Mouse (Mus musculus) bone marrow, adult 2 months (tissue): ENCODE data around the gene Smagp. TPM values are rescaled to one million over a fixed set of nuclear protein-coding genes. Genes with fewer than 3 reads are reported as not detected.
"Not testable (repeated sequence)": the region's sequence is repeated elsewhere in the genome, so short reads cannot be mapped to it uniquely, and the experiment has no call there.

Experiments used
- H3K27ac ChIP-seq: fragments of 200-500 bp; 2 replicates; pipeline ENCODE4 v1.5.1; 2012; ENCODE audit warnings: low read depth, mild to moderate bottlenecking, control low read depth, inconsistent platforms, low read length; ENCODE audit not compliant: control insufficient read depth, poor library complexity, insufficient read depth
- H3K4me1 ChIP-seq: fragments of 200-500 bp; 2 replicates; pipeline ENCODE4 v1.6.1; 2011; ENCODE audit warnings: low read length; ENCODE audit not compliant: control insufficient read depth, insufficient read depth
- H3K4me3 ChIP-seq: fragments of 200-500 bp; replicated peaks from 2 replicates; pipeline ENCODE3; 2011; ENCODE audit warnings: mild to moderate bottlenecking, low read depth, low read length, control low read depth; ENCODE audit not compliant: control insufficient read depth
- CTCF ChIP-seq: fragments of 200-500 bp; IDR thresholded peaks from 2 replicates; pipeline ENCODE4 v1.5.1; 2011; ENCODE audit warnings: low read length, control low read depth; ENCODE audit not compliant: control insufficient read depth, insufficient read depth
- POLR2A ChIP-seq: fragments of 200-500 bp; IDR thresholded peaks from 2 replicates; pipeline ENCODE4 v1.6.1; 2011; ENCODE audit warnings: low read depth, mild to moderate bottlenecking, control low read depth, low read length, borderline replicate concordance; ENCODE audit not compliant: control insufficient read depth
- WGBS: fragments of 180-500 bp; shearing (Covaris S2); methylation state at CpG from one replicate; pipeline ENCODE4 v1.1.7; 2018; 5-methylcytosine and 5-hydroxymethylcytosine counted together
- polyA plus RNA-seq: library from polyadenylated mRNA; stranded (reverse); fragments of >200 nt; gene quantifications from 2 replicates; pipeline ENCODE4 v1.2.4, GENCODE M21; 2011; ENCODE audit warnings: low replicate concordance; ENCODE audit not compliant: missing spikeins, insufficient read depth, insufficient read length

Gene Smagp
- polyA plus RNA-seq, 1 experiment: 8.7 TPM

DNA sequence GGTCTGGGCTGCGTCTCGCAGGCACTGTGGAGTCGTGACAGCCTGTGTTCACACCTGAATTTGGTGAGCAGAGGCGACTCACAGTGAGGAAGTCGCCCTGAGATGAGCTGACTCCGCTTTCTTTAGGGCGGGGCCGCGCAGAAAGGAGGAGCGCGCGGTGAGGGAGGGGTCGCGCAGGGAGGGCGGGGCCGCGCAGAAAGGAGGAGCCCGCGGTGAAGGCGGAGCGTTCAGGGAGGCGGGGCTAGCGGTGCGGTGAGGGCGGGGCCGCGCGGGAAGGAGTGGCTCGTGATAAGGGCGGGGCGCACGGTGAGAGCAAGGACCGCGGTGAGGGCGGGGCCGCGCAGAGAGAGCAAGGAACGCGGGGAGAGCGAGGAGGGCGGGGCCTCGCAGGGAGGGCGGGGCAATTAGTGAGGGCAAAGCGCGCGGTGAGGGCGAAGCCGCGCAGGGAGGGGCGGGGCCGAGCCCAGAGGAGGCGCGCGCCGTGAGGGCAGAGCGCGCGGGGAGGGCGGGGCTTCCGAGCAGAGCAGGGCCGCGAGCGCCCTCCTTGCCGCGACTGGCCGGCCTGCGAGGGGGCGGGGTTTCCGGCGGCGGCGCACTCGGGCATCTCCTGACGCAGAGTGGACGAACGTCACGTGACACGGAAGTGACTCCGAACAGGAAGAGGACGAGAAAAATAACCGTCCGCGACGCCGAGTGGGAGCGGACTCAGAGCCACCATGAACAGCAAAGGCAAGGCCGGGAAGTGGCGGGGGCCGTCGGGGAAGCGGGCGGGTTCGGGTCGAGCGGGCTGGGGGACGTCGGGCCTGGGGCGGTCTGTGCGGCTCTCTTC lies 21.5 kb downstream of the Smagp start, which contains the start of gene Dazap2:
Dazap2 (plus strand) TSS at position 354 of the 829 bp plus-strand sequence.
- Histone ChIP-seq H3K4me3 (peak within 1 kb of the TSS; percentile 91), H3K27ac (peak within 1 kb of the TSS; percentile 96), H3K4me1 (peaks cover 5% of the 10 kb centered on the region; the same call in 1 of the 2 replicates)
- TF ChIP-seq POLR2A (peak; percentile 93), CTCF (no peak)
- under 1% methylated on average over 98 of the region's 99 CpGs for WGBS

DNA sequence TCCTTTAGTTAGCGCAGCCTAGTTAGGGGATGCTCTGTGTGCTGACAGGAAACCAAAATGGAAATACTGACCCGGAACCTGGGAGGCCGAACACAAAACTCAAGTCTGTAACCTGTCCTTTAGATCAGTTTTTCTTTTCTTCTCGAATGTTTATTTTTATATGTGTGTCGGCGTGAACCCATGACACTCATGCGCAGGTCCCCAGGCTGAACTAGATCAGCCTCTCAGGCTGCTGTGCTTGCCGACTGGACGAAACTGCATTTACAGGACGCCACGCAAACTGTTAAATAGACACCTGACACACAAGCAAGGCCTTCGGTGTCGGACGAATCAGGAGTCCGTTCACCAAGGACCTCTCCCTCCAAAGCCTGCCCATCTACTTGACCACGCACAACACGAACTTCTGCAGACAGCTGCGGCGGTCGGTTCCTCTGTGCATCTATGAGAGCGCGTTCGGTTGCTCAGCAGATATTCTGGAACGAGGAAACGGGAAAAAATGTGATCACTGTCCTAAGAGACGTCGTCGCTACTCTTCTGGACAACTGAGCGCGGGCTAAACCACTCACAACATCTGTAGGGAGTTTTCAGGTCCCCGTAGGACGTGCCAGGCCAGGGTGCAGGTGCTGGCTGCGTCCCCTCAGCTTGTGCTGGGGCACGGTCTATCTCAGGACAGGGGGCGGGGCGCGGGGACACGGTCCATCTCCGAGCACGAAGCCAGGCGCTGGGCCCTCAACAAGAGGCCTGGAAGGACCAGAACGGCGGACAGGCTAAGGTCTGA lies 22.3 kb downstream of the Smagp start:
- 13% methylated on average over 43 of the region's 43 CpGs for WGBS
- Histone ChIP-seq H3K27ac (peak overlapping the region; percentile 96), H3K4me1 (peaks cover 5% of the 10 kb centered on the region; the same call in 1 of the 2 replicates), H3K4me3 (peak overlapping the region; percentile 91)
- no peak for TF ChIP-seq CTCF
- no peak for TF ChIP-seq POLR2A

DNA sequence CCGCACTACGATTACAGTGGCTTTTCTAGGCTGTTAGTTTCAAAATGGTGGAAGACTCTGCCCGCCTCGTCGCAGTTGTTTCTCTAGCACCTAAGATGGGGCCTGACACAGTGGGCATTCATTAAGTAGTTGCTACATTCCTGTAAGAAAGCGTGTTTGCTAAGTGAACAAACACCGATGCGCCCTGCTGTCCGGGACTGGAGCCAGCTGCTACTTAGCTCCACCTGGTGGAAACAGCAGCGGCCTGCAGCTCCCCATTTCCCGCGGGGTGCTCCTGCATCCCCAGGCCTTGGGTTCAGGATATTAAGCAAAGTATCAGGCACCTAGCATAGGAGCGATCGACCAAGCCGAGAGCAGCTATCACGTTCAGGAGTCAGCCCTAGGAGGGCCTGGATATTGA lies 23.2 kb downstream of the Smagp start:
- H3K27ac ChIP-seq: no peak overlapping the region
- H3K4me3 ChIP-seq: no peak overlapping the region
- H3K4me1 ChIP-seq: peaks cover 5% of the 10 kb centered on the region; the same call in 1 of the 2 replicates
- 10% methylated on average over 16 of the region's 16 CpGs for WGBS
- TF ChIP-seq POLR2A (no peak), CTCF (peak; percentile 92)

DNA sequence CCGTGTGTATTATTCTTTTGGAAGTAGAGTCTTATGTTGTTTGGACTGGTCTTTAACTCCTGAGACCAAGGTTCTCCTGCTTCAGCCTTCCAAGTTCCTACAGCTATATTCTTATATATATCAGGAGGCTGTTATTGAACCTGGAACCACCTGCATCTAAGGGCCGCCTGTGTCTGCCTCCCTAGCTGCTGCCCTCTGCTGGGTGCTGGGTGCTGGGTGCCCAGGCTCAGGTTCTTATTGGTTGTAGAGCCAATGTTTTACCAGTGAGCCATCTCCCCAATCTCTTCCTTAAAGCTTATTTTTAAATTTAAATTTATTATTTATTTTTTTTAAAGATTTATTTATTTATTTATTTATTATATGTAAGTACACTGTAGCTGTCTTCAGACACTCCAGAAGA lies 24.3 kb downstream of the Smagp start:
- Histone ChIP-seq H3K4me3 (no peak overlapping the region), H3K27ac (no peak overlapping the region), H3K4me1 (peaks cover 5% of the 10 kb centered on the region; the same call in 1 of the 2 replicates)
- TF ChIP-seq POLR2A (no peak), CTCF (peak; percentile 64)
- 53% methylated on average over 2 of the region's 2 CpGs for WGBS

DNA sequence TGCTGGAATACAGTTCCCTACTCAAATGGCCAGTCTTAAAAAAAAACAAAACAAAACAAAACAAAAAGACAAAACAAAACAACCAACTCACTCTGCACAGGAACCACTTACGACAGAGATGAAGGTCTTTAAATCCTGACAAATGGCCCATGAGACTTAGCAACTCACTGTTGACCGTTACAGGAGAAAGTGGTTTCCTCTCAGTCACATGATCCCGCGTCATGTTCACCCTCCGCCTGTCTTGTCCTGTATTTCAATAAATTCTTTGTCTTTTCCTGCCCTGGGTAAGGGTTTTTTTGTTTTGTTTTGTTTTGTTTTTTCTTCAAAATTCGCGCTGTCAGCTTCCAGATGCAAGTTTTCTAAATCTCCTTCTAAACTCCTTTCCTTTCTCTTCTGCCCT lies 24.8 kb downstream of the Smagp start:
- no peak overlapping the region for H3K4me3 ChIP-seq
- no peak overlapping the region for H3K27ac ChIP-seq
- 33% methylated on average over 7 of the region's 7 CpGs for WGBS
- H3K4me1 ChIP-seq: peaks cover 5% of the 10 kb centered on the region; the same call in 1 of the 2 replicates
- TF ChIP-seq CTCF: no peak
- no peak for TF ChIP-seq POLR2A

DNA sequence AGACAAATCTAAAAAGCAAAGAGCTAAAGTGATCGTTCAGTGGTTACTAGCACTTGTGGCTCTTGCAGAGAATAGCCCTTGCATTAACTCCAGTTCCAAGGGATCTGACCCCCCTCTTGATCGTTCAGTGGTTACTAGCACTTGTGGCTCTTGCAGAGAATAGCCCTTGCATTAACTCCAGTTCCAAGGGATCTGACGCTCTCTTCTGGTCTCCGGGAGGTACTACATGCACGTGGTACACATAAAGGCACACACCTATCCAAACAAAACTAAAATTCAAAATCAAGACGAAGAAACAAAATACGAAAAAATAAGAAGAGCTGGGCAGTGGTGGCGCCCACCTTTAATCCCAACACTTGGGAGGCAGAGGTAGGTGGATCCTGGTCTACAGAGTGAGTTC lies 30.1 kb downstream of the Smagp start:
- not testable (repeated sequence) for H3K4me3 ChIP-seq, H3K27ac ChIP-seq, H3K4me1 ChIP-seq
- 81% methylated on average over 8 of the region's 8 CpGs for WGBS

DNA sequence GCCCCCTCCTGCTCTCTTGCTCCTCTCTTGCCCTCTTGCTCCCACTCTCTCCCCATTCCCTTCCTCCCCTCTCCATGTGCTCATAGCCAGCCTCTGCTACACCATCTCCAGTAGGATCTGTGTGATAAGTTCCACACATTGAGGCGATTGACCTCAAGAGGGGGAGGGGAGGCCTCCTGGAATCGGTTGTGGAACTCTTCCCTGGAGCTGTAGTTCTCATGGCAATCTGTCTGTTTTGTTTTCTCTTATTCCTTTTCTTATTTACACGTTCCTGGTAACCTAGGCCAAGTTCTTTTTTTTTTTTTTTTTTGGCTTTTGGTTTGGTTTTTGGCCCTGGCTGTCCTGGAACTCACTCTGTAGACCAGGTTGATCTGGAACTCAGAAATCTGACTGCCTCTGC lies 35.1 kb downstream of the Smagp start:
- Histone ChIP-seq H3K4me3 (no peak overlapping the region), H3K4me1 (no peaks in the 10 kb centered on the region; the same call in none of the 2 replicates), H3K27ac (no peak overlapping the region)
- TF ChIP-seq POLR2A (no peak), CTCF (no peak)
- 57% methylated on average over 3 of the region's 3 CpGs for WGBS

DNA sequence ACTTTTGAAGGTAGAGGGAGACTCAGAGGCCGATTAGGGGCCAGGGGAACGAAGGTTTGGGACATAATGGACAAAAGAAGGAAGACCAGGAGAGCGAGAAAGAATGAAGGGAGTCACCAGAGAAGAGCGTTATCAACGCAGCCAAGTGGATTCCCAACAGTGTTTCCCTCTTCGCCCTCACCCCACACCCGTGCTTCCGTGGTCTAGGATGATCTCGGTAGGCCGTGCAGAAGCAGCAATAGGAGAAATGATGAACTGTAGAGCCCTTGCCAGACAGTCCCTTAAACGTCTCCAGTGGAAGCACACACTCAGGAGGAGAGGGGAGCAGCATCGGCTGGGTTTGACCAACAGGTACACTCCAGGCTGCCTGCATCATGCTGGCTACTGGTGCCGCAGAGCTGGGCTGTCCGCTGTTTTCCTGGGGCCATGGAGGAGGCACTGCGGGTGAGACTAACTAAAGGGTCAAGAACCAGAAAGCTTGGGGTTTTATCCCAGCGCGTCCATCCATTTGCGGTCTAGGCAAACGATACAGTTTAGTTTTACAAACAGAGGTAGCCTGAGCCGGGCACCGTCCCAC lies 36.0 kb downstream of the Smagp start:
- Histone ChIP-seq H3K4me3 (no peak overlapping the region), H3K4me1 (no peaks in the 10 kb centered on the region; the same call in none of the 2 replicates), H3K27ac (no peak overlapping the region)
- TF ChIP-seq CTCF (no peak), POLR2A (no peak)
- WGBS: 53% methylated on average over 21 of the region's 21 CpGs
